Mouse (Mus musculus): Measurements from ENCODE around the gene Ggt7. TPM values are rescaled to one million over a fixed set of nuclear protein-coding genes. Genes with fewer than 3 reads are reported as not detected.
A peak's percentile ranks its signal among the peaks of the same experiment; 100 is the strongest.

Ggt7 gene
- polyA plus RNA-seq, 1 experiment from 2014 or later, result 18.8 TPM

DNA sequence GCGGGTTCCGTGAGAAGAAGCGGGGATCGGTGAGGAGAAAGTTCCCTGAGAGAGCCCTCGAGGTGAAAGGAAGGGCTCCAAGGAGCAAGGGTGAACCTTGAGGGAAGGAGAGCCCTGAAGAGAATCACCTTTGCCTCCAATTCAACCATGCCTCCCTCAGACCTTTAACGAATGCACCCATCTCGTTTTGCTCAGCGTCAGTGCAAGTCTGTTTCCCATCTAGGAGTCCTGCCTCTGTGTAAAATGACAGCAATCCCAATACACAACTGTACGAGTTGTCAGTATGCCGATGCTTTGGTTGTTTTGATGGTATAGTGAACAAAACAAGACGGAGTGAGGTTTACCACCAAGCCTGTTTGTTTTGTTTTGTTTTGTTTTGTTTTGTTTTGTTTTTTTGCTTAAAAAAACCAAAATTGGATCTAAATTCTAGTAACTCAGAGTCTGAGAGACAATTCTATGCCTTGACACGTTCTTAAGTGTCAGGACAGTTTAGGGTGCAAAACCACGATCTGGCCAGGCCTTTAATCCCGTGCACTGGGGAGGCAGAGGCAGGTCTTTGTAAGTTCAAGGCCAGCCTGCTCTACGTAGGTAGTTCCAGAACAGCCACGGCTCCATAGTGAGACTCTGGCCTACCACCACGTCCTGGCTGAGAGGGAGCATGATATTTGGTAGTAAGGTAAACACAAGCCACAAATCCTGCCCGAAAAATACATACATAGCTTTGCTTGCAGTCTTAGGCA, 664 bp upstream of the Ggt7 start:
- peak overlapping the region; percentile 70 for H3K9ac ChIP-seq (ENCODE audit: low read length)
- peak overlapping the region; percentile 64 for H3K4me3 ChIP-seq (ENCODE audit: low read depth, low read length)
- 23% methylated on average over 18 of the region's 18 CpGs for WGBS
- peak overlapping the region; percentile 79 for H3K4me2 ChIP-seq (ENCODE audit: low read length)
- peaks cover 5% of the 10 kb centered on the region for H3K4me1 ChIP-seq (ENCODE audit: control insufficient read depth, insufficient read depth, low read length)
- no peaks in the 10 kb centered on the region for H3K27me3 ChIP-seq (replicated peaks; ENCODE audit: control insufficient read depth, insufficient read depth, low read length)
- H3K9me3 ChIP-seq (replicated peaks; ENCODE audit: control insufficient read depth, low read length), result no peaks in the 10 kb centered on the region
- H3K36me3 ChIP-seq (ENCODE audit: control insufficient read depth, insufficient read depth, low read length), result no peaks in the 10 kb centered on the region
- peak overlapping the region; percentile 60 for H3K27ac ChIP-seq (ENCODE audit: low read depth, low read length)
- ATAC-seq (no peak), DNase-seq (ENCODE audit: low spot score) (peak; percentile 16)

DNA sequence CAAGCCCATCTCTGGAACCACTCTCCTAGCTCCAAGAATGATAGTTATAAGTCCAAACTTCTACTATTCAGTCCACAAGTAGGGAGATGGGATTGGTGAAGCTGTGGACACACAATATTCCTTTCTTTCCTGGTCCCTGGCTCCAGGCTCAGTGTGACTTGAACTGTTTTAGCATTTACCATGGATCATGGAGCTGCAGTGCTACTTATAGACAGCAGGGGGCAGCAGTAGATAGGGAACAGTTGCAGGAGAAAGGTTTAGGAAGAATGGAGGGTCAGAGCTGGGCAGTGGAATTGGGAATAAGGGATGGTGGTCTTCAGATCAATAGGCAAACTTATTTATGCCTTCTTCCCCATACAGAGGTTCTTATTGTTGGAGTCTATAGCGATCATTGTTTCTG, 2.1 kb downstream of the Ggt7 start:
- no peaks in the 10 kb centered on the region for H3K27me3 ChIP-seq (replicated peaks; ENCODE audit: control insufficient read depth, insufficient read depth, low read length)
- no peak overlapping the region for H3K4me3 ChIP-seq (ENCODE audit: low read depth, low read length)
- no peak overlapping the region for H3K27ac ChIP-seq (ENCODE audit: low read depth, low read length)
- no peak overlapping the region for H3K4me2 ChIP-seq (ENCODE audit: low read length)
- 4% methylated on average over 1 of the region's 1 CpGs for WGBS
- no peak overlapping the region for H3K9ac ChIP-seq (ENCODE audit: low read length)
- ATAC-seq (no peak), DNase-seq (ENCODE audit: low spot score) (peak; percentile 78)
- peaks cover 11% of the 10 kb centered on the region for H3K4me1 ChIP-seq (ENCODE audit: control insufficient read depth, insufficient read depth, low read length)
- H3K9me3 ChIP-seq (replicated peaks; ENCODE audit: control insufficient read depth, low read length), result no peaks in the 10 kb centered on the region
- no peaks in the 10 kb centered on the region for H3K36me3 ChIP-seq (ENCODE audit: control insufficient read depth, insufficient read depth, low read length)

DNA sequence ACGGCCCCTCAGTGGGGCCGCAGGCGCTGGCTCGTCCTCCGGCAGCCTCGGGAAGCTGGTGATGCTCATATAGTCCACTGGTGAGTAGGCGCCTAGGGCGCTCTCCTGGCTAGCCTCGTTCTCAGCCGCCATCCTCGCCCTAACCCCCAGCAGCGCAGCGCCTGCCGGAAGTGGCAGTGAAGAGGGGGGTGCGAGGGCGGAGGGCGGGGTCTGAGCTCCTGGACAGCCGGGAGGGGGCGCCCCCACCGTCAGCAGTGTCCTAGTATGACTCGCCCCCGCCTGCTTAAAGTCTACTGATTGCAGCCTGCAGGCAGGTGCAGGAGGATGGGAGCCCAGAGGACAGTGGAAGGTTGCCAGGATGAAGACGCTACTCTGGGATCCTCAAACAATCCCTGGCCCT, 3.4 kb downstream of the Ggt7 start:
- DNase-seq (ENCODE audit: low spot score) (peak; percentile 75), ATAC-seq (peak; percentile 24)
- Histone ChIP-seq H3K9ac (ENCODE audit: low read length) (peak overlapping the region; percentile 85), H3K4me1 (ENCODE audit: control insufficient read depth, insufficient read depth, low read length) (peaks cover 11% of the 10 kb centered on the region), H3K9me3 (replicated peaks; ENCODE audit: control insufficient read depth, low read length) (no peaks in the 10 kb centered on the region), H3K27ac (ENCODE audit: low read depth, low read length) (peak overlapping the region; percentile 75), H3K4me2 (ENCODE audit: low read length) (peak overlapping the region; percentile 84), H3K36me3 (ENCODE audit: control insufficient read depth, insufficient read depth, low read length) (no peaks in the 10 kb centered on the region), H3K4me3 (ENCODE audit: low read depth, low read length) (peak overlapping the region; percentile 54), H3K27me3 (replicated peaks; ENCODE audit: control insufficient read depth, insufficient read depth, low read length) (no peaks in the 10 kb centered on the region)
- WGBS, result 2% methylated on average over 23 of the region's 23 CpGs

DNA sequence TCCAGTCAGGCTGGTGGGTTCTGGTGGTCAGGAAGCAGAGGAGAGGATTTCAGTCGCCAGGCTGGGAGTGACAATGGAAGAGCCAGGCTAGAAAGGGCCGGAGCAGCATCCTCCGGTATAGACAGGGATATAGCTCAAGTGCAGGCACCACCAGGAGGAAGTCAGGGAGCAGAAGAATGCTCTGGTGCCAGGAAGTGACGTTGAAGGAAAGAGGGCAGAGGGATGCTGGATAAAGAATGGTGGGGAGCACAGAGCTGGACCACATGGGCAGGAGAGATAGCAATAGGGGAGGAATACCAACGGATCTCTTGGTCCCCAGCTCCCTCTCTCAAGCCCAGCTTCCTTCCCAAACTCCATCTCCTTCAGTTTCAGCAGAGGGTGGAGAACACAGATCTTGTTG, 4.5 kb downstream of the Ggt7 start:
- Histone ChIP-seq H3K27ac (ENCODE audit: low read depth, low read length) (no peak overlapping the region), H3K9ac (ENCODE audit: low read length) (peak overlapping the region; percentile 85)
- WGBS, result 70% methylated on average over 5 of the region's 5 CpGs

DNA sequence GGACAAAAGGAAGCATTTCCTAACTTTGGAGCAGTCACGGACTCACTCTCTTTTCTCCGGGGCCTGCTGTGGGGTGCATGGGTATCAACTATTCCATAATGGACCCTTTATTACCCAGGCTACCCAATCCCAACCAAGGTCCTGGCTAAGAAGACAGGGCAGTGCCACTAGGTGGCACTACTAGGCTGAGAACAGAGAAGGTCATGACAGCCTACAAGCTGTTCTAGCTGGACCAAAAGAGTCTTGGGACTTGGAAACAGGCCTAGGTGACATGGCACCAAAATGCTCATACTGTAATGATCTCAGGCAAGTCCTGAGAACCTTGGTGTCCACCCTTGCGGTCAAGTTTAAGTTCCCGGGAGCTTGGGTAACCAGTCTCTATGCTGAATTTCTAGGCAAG, 5.6 kb downstream of the Ggt7 start:
- WGBS, result 65% methylated on average over 4 of the region's 4 CpGs
- H3K4me3 ChIP-seq (ENCODE audit: low read depth, low read length), result no peak overlapping the region
- H3K9me3 ChIP-seq (replicated peaks; ENCODE audit: control insufficient read depth, low read length), result no peaks in the 10 kb centered on the region
- peaks cover 11% of the 10 kb centered on the region for H3K4me1 ChIP-seq (ENCODE audit: control insufficient read depth, insufficient read depth, low read length)
- H3K27ac ChIP-seq (ENCODE audit: low read depth, low read length), result no peak overlapping the region
- H3K9ac ChIP-seq (ENCODE audit: low read length), result no peak overlapping the region
- no peaks in the 10 kb centered on the region for H3K27me3 ChIP-seq (replicated peaks; ENCODE audit: control insufficient read depth, insufficient read depth, low read length)
- no peak overlapping the region for H3K4me2 ChIP-seq (ENCODE audit: low read length)
- DNase-seq (ENCODE audit: low spot score) (peak; percentile 60), ATAC-seq (no peak)
- H3K36me3 ChIP-seq (ENCODE audit: control insufficient read depth, insufficient read depth, low read length), result no peaks in the 10 kb centered on the region

More for the DNA sequence above, 4.5 kb downstream of the Ggt7 start:
- no peaks in the 10 kb centered on the region for H3K9me3 ChIP-seq (replicated peaks; ENCODE audit: control insufficient read depth, low read length)
- DNase-seq (ENCODE audit: low spot score) (no peak), ATAC-seq (no peak)
- peaks cover 11% of the 10 kb centered on the region for H3K4me1 ChIP-seq (ENCODE audit: control insufficient read depth, insufficient read depth, low read length)
- H3K4me3 ChIP-seq (ENCODE audit: low read depth, low read length), result peak overlapping the region; percentile 54
- no peaks in the 10 kb centered on the region for H3K36me3 ChIP-seq (ENCODE audit: control insufficient read depth, insufficient read depth, low read length)
- H3K4me2 ChIP-seq (ENCODE audit: low read length), result peak overlapping the region; percentile 84
- no peaks in the 10 kb centered on the region for H3K27me3 ChIP-seq (replicated peaks; ENCODE audit: control insufficient read depth, insufficient read depth, low read length)

DNA sequence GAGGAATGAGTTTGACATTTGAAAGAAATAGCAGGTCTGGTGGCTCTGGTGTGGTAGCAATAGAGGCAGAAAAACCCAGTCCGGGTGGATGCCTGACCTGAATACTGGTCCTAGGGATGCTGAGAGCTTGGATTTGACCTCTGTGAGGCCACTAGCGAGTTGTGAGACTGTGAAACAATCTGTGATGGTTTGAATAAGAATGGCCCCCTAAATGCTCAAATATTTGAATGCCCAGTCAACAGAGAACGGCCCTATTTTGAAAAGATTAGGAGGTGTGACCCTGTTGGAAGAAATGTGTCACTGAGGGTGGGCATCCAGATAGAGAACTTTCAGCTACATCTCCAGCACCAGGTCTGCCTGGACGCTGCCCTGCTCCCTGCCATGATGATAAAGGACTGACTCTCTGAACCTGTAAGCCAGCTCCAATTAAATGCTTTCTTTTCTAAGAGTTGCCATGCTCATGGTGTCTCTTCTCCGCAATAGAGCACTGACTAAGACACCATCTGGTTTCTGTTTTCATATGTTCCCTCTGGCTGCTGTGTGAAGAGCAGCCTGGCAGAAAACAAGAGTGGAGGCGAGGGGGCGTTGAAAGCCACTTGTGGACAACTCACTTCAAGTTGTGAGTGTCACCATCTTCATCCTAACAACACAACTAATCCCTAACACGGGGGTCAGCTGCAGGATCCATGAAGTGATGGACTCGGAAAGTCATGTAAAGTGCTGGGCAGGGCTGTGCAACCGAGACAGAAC, 10.1 kb downstream of the Ggt7 start:
- ATAC-seq, result no peak
- Histone ChIP-seq H3K4me3 (ENCODE audit: low read depth, low read length) (no peak overlapping the region), H3K4me1 (ENCODE audit: control insufficient read depth, insufficient read depth, low read length) (no peaks in the 10 kb centered on the region), H3K4me2 (ENCODE audit: low read length) (no peak overlapping the region), H3K27me3 (replicated peaks; ENCODE audit: control insufficient read depth, insufficient read depth, low read length) (no peaks in the 10 kb centered on the region), H3K36me3 (ENCODE audit: control insufficient read depth, insufficient read depth, low read length) (peaks cover 10% of the 10 kb centered on the region; the same call in 1 of the 2 replicates), H3K9me3 (replicated peaks; ENCODE audit: control insufficient read depth, low read length) (no peaks in the 10 kb centered on the region), H3K9ac (ENCODE audit: low read length) (no peak overlapping the region), H3K27ac (ENCODE audit: low read depth, low read length) (no peak overlapping the region)
- no peak for DNase-seq (ENCODE audit: low spot score)
- WGBS, result 77% methylated on average over 10 of the region's 10 CpGs

DNA sequence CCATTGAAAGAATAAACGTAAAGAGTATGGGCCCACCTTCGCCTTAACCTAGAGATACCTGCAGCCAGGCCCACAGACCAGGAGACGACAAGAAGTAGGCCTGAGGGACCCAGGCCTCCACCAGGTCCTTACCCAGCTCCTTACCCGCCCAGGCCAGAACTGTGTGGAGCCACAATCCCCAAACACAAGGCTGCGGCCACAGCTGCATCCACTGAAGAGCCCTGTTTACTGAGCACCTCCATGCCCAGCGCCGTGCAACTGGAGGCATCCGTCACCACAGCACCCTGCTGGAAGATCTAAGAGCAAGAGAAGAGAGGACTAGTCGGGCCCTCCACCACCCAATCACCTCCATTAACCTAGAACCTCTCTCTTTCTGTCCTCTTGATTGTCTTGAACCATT, 12.2 kb downstream of the Ggt7 start:
- DNase-seq (ENCODE audit: low spot score), result no peak
- H3K9me3 ChIP-seq (replicated peaks; ENCODE audit: control insufficient read depth, low read length), result no peaks in the 10 kb centered on the region
- H3K27ac ChIP-seq (ENCODE audit: low read depth, low read length), result no peak overlapping the region
- no peaks in the 10 kb centered on the region for H3K4me1 ChIP-seq (ENCODE audit: control insufficient read depth, insufficient read depth, low read length)
- no peak for ATAC-seq
- peaks cover 15% of the 10 kb centered on the region for H3K36me3 ChIP-seq (ENCODE audit: control insufficient read depth, insufficient read depth, low read length)
- H3K9ac ChIP-seq (ENCODE audit: low read length), result no peak overlapping the region
- H3K4me2 ChIP-seq (ENCODE audit: low read length), result no peak overlapping the region
- 92% methylated on average over 9 of the region's 9 CpGs for WGBS
- H3K27me3 ChIP-seq (replicated peaks; ENCODE audit: control insufficient read depth, insufficient read depth, low read length), result no peaks in the 10 kb centered on the region
- H3K4me3 ChIP-seq (ENCODE audit: low read depth, low read length), result no peak overlapping the region

DNA sequence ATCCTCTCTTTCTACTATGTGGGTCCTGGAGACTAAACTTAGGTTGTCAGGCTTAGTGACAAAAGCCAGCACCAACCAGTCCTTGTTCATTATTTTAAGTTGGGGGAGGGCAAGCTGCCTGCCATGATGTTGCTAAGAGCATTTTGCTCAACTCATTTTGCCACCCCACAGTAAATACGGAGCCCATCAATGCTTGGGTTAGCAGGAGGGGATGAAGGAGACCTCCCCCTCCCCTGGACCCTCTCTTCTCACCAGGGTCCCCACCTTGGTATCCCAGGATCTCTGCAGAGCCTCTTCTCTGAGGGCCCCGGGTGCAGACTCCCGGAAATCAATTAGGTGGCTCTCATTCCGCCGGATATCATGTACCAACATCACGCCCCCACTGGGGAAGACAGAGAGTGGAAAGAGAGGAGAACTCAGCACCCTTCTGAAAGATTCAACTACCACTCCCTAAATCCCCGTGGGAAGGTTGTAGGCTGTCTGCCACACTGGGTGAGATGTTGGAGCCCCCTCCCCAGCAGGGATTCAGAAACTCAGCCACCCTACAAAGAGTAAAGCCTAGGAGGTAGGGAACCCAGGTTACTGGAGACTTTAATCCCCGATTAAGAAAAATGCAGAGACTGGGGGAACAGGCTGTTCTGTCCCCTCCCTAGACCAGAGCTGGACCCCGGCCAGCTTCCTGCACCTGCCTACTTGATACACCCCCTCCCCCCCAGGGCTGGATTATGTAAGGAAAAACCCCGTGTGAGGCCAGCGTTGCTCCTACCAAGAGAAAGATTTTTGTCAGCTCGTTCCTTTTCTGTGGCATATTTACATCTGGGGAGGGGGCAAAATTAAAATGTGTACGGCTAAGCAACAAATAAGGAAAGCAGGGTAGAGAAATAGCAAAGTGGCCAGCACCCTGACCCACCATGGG, 13.3 kb downstream of the Ggt7 start:
- Histone ChIP-seq H3K4me3 (ENCODE audit: low read depth, low read length) (no peak overlapping the region), H3K9me3 (replicated peaks; ENCODE audit: control insufficient read depth, low read length) (no peaks in the 10 kb centered on the region), H3K4me2 (ENCODE audit: low read length) (no peak overlapping the region), H3K36me3 (ENCODE audit: control insufficient read depth, insufficient read depth, low read length) (peaks cover 22% of the 10 kb centered on the region), H3K27me3 (replicated peaks; ENCODE audit: control insufficient read depth, insufficient read depth, low read length) (no peaks in the 10 kb centered on the region), H3K4me1 (ENCODE audit: control insufficient read depth, insufficient read depth, low read length) (no peaks in the 10 kb centered on the region), H3K9ac (ENCODE audit: low read length) (no peak overlapping the region), H3K27ac (ENCODE audit: low read depth, low read length) (no peak overlapping the region)
- ATAC-seq, result 0 out of 2 replicates have a peak, but pooled peaks have one; percentile 29
- peak; percentile 59 for DNase-seq (ENCODE audit: low spot score)
- WGBS, result 42% methylated on average over 13 of the region's 13 CpGs
